Mouse (Mus musculus): ENCODE results near the gene Map3k14.

Gene Map3k14

DNA sequence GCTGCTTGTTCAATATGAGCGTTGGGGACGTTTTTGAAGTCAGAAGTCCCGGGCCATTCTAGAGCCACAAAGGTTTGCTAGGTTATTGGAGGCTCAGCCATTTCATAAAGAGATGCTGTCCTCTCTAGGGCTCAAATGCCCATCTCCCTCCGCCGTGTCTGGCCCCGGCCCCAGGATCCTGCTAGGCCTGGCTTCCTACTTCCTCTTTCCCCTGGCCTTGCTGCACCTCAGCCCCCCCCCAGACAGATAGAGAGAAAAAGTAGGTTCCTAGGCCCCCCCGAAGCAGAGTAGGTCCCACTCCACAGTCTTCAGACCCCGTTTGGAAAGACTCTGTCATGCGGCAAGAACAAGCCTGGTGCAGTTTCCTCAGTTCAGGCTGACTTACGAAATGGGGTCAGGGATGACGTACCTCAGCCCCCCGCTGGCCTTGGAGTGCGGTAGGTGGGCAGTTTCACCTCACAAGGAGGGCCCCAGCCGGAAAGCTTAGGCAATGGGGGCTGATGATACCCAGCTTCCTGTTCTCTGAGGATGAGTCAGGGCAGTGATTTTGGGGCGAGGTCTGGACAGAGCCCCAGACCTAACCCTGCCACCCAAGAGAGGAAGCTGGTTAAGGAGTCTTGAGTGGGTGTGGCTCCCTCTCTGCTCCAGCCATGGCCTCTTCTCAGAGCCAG is 89.3 kb downstream of the Map3k14 start:
- in situ Hi-C loops (cut with MboI; ENCODE audit: low sequenced_read_pairs): no loop called here

- in situ Hi-C loops (cut with MboI; ENCODE audit: low sequenced_read_pairs): no loop called here
These were observed 90.1 kb downstream of the Map3k14 start for GRCm38 (mm10) chr11:103177216-103177615.

GRCm38 (mm10) chr11:103176510-103176909 is 90.8 kb downstream of the Map3k14 start:
- in situ Hi-C loops (cut with MboI; ENCODE audit: low sequenced_read_pairs): no loop called here

- in situ Hi-C loops (cut with MboI; ENCODE audit: low sequenced_read_pairs): no loop called here
These were observed 91.4 kb downstream of the Map3k14 start for GRCm38 (mm10) chr11:103175688-103176442.

DNA sequence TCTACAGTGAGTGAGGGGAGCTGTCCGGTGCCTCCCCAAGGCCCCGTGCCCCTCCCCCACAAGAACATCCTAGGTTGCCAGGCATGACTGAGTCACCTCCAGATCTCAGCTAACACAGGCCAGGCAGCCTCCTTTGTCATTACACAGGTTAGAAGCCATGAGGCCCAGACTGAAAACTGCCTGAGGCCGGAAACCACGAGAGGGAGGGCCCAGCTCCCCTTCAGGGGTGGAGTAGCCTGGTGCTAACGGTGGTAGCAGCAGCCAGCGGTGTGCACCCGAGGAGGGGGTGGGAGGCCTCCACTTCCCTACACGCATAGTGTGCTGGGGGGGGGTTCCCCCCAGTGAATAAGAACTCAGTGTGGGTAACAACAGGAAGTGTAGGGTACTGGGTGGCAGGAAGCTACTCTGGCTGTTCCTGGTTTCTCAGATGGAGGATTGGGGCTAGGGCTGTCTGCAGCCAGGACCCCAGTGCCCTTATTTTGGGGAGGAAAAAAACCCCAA is 92.3 kb downstream of the Map3k14 start:
- in situ Hi-C loops (cut with MboI; ENCODE audit: low sequenced_read_pairs): no loop called here

DNA sequence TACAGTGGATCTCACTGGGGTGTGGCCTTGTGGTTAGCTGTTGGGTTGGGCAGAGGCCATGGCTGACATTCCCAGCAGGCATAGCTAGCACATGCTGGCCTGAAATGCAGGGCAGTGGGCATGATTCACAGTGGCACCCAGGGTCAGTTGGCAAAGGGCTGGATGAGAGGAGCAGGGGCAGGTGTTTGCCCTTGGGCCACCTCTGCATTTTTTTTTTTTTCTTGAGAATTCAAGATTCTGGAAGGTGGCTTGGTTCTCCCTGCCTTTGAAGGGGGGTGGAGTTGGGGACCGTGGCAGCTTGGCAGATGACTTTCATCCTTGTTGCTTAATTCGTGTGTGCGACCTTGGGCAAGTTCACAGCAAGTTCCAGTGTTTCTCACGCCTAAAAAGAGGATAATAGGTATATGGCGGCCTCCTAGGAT is 92.8 kb downstream of the Map3k14 start:
- in situ Hi-C loops (cut with MboI; ENCODE audit: low sequenced_read_pairs): no loop called here

DNA sequence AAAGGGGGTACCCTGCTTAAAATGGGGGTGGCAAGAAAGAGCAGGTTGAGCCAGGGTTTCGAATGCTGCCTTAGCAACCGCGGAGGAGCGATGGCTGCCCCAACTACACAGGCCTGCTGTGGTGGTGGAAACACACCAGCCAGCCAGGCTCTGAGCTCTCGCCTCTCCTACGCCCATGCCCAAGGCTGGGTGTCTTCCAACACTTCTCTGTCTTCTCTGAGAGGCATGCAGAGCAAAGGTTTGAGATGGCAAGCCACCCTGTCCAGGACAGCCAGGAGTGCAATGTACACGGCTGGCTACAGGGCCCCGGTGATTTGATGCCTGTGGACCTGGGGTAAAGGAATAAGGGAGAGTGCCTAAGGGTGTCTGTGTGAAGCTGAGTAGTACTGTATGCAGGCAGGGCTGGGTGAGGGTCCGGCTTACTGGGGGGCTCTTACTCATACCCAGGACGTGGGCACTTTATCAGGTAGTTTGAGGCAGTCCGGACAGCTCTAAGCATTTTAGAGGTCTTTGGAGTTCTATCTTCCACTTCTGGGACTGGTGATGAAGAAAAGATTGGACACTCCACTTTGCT is 93.4 kb downstream of the Map3k14 start:
- in situ Hi-C loops (cut with MboI; ENCODE audit: low sequenced_read_pairs): no loop called here

- in situ Hi-C loops (cut with MboI; ENCODE audit: low sequenced_read_pairs): no loop called here
These were observed 94.1 kb downstream of the Map3k14 start for GRCm38 (mm10) chr11:103173041-103173770.

DNA sequence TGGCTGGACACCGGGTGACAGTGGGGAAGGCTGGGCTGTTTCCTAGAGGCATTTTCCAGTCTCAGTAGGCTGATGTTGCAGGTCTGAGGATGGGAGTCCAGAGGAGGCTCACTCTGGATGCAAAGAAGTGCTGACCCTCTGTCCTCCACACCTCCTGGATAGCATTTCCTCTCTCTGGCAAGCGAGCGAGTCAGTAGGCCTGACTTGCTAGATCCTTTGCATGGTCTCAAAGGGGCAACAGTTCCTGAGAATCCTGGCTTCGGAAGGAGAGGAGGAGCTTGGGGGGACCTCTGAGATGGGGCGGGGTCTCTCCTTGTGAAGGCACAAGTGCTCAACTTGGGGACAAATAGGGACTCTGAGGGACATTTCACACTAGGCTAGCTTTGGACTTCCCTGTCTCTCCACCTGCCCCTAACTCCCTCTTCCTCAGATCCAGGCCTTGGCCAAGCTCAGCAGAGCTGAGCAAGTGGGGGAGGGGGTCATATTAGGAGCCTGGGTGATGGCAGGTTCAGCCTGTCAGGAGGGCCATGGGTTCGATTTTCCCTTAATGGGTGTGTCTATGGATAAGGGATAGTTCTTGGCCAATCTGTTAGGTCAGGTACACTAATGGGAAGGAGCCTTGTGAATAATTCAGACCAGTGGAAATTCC is 94.8 kb downstream of the Map3k14 start:
- in situ Hi-C loops (cut with MboI; ENCODE audit: low sequenced_read_pairs): no loop called here

GRCm38 (mm10) chr11:103171703-103172391 is 95.4 kb downstream of the Map3k14 start:
- in situ Hi-C loops (cut with MboI; ENCODE audit: low sequenced_read_pairs): no loop called here

DNA sequence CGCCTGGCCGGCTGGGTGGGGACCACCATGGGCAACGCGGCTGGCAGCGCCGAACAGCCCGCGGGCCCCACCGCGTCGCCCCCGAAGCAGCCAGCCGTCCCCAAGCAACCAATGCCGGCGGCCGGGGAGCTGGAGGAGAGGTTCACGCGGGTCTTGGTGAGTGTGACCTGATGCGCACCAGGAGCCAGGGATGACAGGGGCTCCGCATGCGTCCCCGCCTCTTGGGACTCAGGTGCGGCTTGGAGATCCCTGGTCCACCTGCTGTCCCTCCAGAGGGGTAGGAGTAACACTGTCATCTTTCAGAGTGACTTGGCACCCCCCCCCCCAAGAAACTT is 96.0 kb downstream of the Map3k14 start:
- in situ Hi-C loops (cut with MboI; ENCODE audit: low sequenced_read_pairs): no loop called here

- in situ Hi-C loops (cut with MboI; ENCODE audit: low sequenced_read_pairs): no loop called here
These were observed 96.6 kb downstream of the Map3k14 start, which contains the start of gene Fmnl1 for GRCm38 (mm10) chr11:103170494-103171285. Gene Fmnl1 (plus strand): TSS chr11:103171107.

DNA sequence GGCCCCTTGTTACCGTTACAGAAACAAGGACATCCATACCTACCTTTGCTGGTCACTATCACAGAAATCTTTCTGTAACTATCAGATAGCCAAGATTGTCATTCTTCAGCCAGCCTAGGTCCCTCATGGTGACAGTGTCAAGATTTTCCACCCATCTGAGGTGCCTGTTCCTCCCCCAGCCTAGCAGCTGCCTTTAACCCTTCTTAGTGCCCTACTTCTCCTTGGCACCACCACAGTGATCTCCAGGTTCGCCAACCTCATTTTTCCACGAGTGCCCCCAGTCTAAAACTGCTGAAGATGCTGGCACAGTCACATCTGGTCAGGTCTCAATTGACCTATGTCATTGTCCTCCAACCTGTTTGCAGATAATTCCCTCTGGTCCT is 97.2 kb downstream of the Map3k14 start:
- in situ Hi-C loops (cut with MboI; ENCODE audit: low sequenced_read_pairs): no loop called here

Measured in CH12F3 (cell line).